Mouse (Mus musculus) layer of hippocampus, adult 11-12 months (tissue): ENCODE measurements at regions not wholly inside any gene's neighbourhood (a gene's known extent, or its start where the extent isn't known, plus 50 kb on each side); places are given as distances from the start of the nearest gene placed in this dataset.
"Not testable (repeated sequence)": the region's sequence is repeated elsewhere in the genome, so short reads cannot be mapped to it uniquely, and the experiment has no call there.

Source experiments
- DNase-seq: peaks from one replicate; pipeline ENCODE4 v3.0.0; 2022; ENCODE audit warnings: low spot score

- no peak for DNase-seq
Measured at GRCm38 (mm10) chr2:149283274-149283673, 121.6 kb upstream of the Cst10 start.

DNA sequence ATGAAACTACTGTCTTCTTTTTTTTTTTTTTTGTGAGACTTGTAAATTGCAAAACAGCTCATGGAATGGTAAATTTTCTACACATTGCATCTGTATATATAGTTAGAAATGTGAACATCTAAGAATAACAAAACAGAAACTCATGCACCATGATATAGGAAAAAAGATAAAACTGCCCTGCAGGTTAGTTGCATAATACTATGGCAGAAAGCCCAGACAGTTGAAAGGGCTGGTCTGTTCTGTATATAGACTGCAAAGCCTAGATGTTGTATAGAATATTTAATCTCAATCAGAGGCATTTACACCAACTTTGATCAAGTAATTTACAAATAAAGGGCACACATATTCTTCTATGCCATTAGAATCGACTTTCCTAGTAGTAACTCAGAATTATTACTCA, 120.7 kb upstream of the Cst10 start:
- no peak for DNase-seq

DNA sequence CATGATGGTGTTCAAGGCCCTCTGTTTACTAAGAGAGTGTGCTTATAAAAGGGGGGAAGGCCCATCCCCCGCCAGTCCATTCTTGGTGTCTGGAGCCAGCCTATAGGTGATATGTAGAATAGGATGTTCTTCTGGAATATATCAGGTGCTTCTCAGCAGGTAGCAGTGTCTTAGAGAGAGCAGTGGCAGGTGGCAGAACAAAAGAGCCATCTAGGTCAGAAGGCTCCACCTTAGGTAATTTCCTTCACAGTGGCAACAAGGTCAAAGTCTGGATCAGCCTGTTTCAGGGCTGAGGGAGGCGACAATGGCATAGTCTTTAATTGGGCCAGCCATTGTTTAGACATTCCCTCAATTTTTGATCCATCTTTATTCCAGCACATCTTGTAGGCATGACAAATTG, 107.9 kb upstream of the Cst10 start:
- not testable (repeated sequence) for DNase-seq

DNA sequence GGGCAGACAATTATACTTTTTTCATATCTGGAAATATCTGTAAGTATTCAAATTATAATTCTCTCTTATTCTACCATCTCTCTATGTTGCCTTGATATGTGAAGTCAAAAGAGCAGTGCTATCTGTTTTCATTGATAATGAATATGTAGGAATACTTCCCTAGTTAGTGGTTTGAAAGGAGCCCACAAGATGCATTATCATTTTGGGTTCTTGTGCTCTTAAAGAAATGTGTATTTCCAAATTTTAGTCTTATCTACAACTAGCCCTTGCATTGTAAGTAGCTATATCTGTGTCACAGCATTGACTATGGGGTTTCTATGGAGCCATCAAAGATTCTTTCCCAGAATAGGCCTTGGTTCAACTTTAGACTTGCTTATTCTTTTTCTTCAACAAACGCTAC, 99.3 kb upstream of the Cst10 start:
- no peak for DNase-seq

DNA sequence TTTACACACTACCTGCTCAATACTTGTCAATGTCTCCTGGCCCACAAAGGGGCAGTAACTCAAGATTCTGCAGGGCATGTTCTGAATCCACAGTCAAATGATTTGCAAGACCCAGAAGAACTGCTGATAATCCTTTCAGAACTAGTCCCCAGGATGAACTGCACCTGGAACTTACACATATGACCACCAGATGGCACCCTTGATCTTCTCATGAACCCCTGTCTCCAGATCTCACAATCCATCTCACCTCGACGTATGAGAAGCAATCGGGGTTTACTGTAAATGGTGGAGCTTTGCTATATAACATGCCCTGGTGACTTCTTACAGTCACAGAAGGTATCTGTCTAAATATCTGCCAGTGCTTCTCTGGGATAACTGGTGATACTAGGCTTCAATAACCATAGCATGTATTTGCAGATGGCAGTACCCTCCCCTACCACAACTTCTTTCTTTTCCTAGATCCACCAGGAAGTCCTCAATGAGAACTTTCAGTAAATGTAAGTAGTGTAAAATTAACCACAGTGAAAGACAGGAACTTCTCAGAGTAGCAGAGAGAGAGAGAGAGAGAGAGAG, 54.5 kb upstream of the Cst10 start:
- DNase-seq: peak; percentile 44
